In the genomic region with DNA sequence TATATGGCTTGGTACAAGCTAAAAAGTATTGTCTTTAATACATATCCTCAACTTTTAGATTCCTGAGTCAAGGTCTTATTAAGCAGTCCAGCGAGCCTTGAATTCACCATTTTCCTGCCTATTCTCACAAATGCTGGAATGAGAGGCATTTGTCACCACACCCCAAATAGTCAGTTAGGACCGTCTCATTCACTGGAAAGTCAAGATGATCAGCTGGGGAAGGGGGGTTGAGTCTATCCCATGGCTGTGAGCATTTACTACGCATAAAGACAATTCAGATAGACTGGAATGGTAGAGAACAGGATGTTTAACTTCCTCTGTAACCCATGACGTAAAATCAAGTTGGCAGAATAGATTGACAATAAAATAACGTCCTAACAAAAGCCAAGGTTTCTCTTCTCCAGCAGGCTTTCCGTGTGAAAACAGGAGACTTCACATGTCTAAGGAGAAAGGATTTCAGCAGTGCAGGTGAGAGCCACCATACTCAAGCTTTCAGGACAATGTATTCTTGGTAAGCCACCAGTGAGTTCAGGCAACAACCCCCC, we compare ENCODE assay signal across 14 mouse cellular contexts.
DNase-seq lines count a peak whose midpoint lies in the region; ATAC-seq lines count a peak whose summit lies in the region.
"Had no signal": no experiment of that assay in that cellular context is flagged by ENCODE, and none has a peak within 500 bp of the region (broad histone marks: within the 10 kb centered on the region; RNA-seq: fewer than 3 reads in every experiment).

No protein-coding gene starts in this region.

- H3K27me3 ChIP-seq in heart, embryonic 12.5 days (replicated peaks): no peaks in the 10 kb centered on the region
- H3K27me3 ChIP-seq in liver, embryonic 15.5 days: no peaks in the 10 kb centered on the region
- no peaks in the 10 kb centered on the region for H3K27me3 ChIP-seq in midbrain, embryonic 15.5 days (replicated peaks)
- H3K27me3 ChIP-seq in hindbrain, embryonic 11.5 days (ENCODE audit: control insufficient read depth, insufficient read depth, low read length): no peaks in the 10 kb centered on the region
- H3K27me3 ChIP-seq: hindbrain, embryonic 15.5 days had no signal

- WGBS in heart, embryonic 12.5 days: 54% methylated on average over 6 of the region's 6 CpGs
- WGBS in liver, embryonic 15.5 days (ENCODE audit: insufficient replicate concordance): 40% methylated on average over 6 of the region's 6 CpGs
- WGBS in midbrain, embryonic 15.5 days: 84% methylated on average over 6 of the region's 6 CpGs
- 85% methylated on average over 6 of the region's 6 CpGs for WGBS in hindbrain, embryonic 11.5 days

- H3K27ac ChIP-seq in heart, embryonic 12.5 days (ENCODE audit: poor library complexity, severe bottlenecking): peak overlapping the region; percentile 65
- no peak overlapping the region for H3K27ac ChIP-seq in liver, embryonic 15.5 days (replicated peaks)
- no peak overlapping the region for H3K27ac ChIP-seq in midbrain, embryonic 15.5 days
- H3K27ac ChIP-seq in hindbrain, embryonic 11.5 days (ENCODE audit: low read depth, low read length): no peak overlapping the region
- H3K27ac ChIP-seq: forebrain, embryonic 10.5 days; hindbrain, embryonic 15.5 days; liver, embryonic 14.5 days; neural tube, embryonic 13.5 days had no signal

- no peak overlapping the region for H3K4me3 ChIP-seq in heart, embryonic 12.5 days
- no peak overlapping the region for H3K4me3 ChIP-seq in liver, embryonic 15.5 days (replicated peaks)
- H3K4me3 ChIP-seq in midbrain, embryonic 15.5 days: no peak overlapping the region
- H3K4me3 ChIP-seq in hindbrain, embryonic 11.5 days (ENCODE audit: low read depth, low read length): no peak overlapping the region
- H3K4me3 ChIP-seq: forebrain, embryonic 10.5 days; hindbrain, embryonic 15.5 days; neural tube, embryonic 13.5 days had no signal

- peak overlapping the region; percentile 50; the same call in 1 of the 2 replicates for H3K4me2 ChIP-seq in heart, embryonic 12.5 days
- H3K4me2 ChIP-seq in liver, embryonic 15.5 days: peak overlapping the region; percentile 43; the same call in 1 of the 2 replicates
- no peak overlapping the region for H3K4me2 ChIP-seq in midbrain, embryonic 15.5 days
- no peak overlapping the region for H3K4me2 ChIP-seq in hindbrain, embryonic 11.5 days (replicated peaks; ENCODE audit: low read depth, low read length)
- H3K4me2 ChIP-seq: hindbrain, embryonic 15.5 days; neural tube, embryonic 13.5 days had no signal

- no peak overlapping the region for H3K9ac ChIP-seq in heart, embryonic 12.5 days
- H3K9ac ChIP-seq in liver, embryonic 15.5 days: no peak overlapping the region
- no peak overlapping the region for H3K9ac ChIP-seq in midbrain, embryonic 15.5 days
- H3K9ac ChIP-seq in hindbrain, embryonic 11.5 days (ENCODE audit: low read depth, low read length): no peak overlapping the region
- H3K9ac ChIP-seq: hindbrain, embryonic 15.5 days; liver, embryonic 14.5 days; neural tube, embryonic 13.5 days had no signal

- H3K36me3 ChIP-seq in heart, embryonic 12.5 days: no peaks in the 10 kb centered on the region
- H3K36me3 ChIP-seq in liver, embryonic 15.5 days (replicated peaks): no peaks in the 10 kb centered on the region
- H3K36me3 ChIP-seq in midbrain, embryonic 15.5 days (replicated peaks): no peaks in the 10 kb centered on the region
- H3K36me3 ChIP-seq in hindbrain, embryonic 11.5 days (ENCODE audit: control insufficient read depth, insufficient read depth, low read length): no peaks in the 10 kb centered on the region
- H3K36me3 ChIP-seq: forebrain, embryonic 10.5 days; hindbrain, embryonic 15.5 days; neural tube, embryonic 13.5 days had no signal

- no peak for DNase-seq in heart, adult 18-20 months
- peak; percentile 33 for DNase-seq in CD4-positive helper T cell, adult 2 months (ENCODE audit: low read depth, low spot score)
- peak; percentile 61 for DNase-seq in R1 (ENCODE audit: low read depth, low spot score)
- no peak for DNase-seq in layer of hippocampus, adult 11-12 months (ENCODE audit: low spot score)
- no peak for DNase-seq in hindbrain, embryonic 11.5 days (ENCODE audit: low spot score)
- DNase-seq: cerebellum, adult 2 months; midbrain, embryonic 14.5 days had no signal

- ATAC-seq in heart, embryonic 12.5 days (ENCODE audit: insufficient number of reproducible peaks, low FRiP score): no peak
- no peak for ATAC-seq in liver, embryonic 15.5 days (ENCODE audit: insufficient read depth)
- no peak for ATAC-seq in midbrain, embryonic 15.5 days (replicated peaks)
- ATAC-seq in hindbrain, embryonic 11.5 days (ENCODE audit: low FRiP score): no peak

- H3K4me1 ChIP-seq in heart, embryonic 12.5 days (replicated peaks): peaks cover 45% of the 10 kb centered on the region
- H3K4me1 ChIP-seq in liver, embryonic 15.5 days (replicated peaks): peaks cover 34% of the 10 kb centered on the region
- no peaks in the 10 kb centered on the region for H3K4me1 ChIP-seq in midbrain, embryonic 15.5 days
- no peaks in the 10 kb centered on the region for H3K4me1 ChIP-seq in hindbrain, embryonic 11.5 days (replicated peaks; ENCODE audit: control insufficient read depth, insufficient read depth, low read length)
- H3K4me1 ChIP-seq: hindbrain, embryonic 15.5 days; neural tube, embryonic 13.5 days had no signal

- no peaks in the 10 kb centered on the region for H3K9me3 ChIP-seq in heart, embryonic 12.5 days (replicated peaks)
- H3K9me3 ChIP-seq in liver, embryonic 15.5 days (replicated peaks): no peaks in the 10 kb centered on the region
- H3K9me3 ChIP-seq in midbrain, embryonic 15.5 days: no peaks in the 10 kb centered on the region
- no peaks in the 10 kb centered on the region for H3K9me3 ChIP-seq in hindbrain, embryonic 11.5 days (ENCODE audit: control insufficient read depth, low read length)
- H3K9me3 ChIP-seq: forebrain, embryonic 10.5 days; hindbrain, embryonic 15.5 days; neural tube, embryonic 13.5 days had no signal

Comparison
In these comparisons a context has a peak if more than half of its experiments do, and no peak if none do; other contexts are left out.
1. H3K4me2 ChIP-seq: peak in heart, embryonic 12.5 days (single experiment) and liver, embryonic 15.5 days (single experiment); none in midbrain, embryonic 15.5 days (single experiment) and hindbrain, embryonic 11.5 days (single experiment).
2. DNase-seq: peak in CD4-positive helper T cell, adult 2 months (single experiment) and R1 (single experiment); none in heart, adult 18-20 months (0 of 2), layer of hippocampus, adult 11-12 months (single experiment) and hindbrain, embryonic 11.5 days (single experiment).